Mouse (Mus musculus): ENCODE results near the gene Clip1.
A peak's percentile ranks its signal among the peaks of the same experiment; 100 is the strongest.

Clip1 gene

DNA sequence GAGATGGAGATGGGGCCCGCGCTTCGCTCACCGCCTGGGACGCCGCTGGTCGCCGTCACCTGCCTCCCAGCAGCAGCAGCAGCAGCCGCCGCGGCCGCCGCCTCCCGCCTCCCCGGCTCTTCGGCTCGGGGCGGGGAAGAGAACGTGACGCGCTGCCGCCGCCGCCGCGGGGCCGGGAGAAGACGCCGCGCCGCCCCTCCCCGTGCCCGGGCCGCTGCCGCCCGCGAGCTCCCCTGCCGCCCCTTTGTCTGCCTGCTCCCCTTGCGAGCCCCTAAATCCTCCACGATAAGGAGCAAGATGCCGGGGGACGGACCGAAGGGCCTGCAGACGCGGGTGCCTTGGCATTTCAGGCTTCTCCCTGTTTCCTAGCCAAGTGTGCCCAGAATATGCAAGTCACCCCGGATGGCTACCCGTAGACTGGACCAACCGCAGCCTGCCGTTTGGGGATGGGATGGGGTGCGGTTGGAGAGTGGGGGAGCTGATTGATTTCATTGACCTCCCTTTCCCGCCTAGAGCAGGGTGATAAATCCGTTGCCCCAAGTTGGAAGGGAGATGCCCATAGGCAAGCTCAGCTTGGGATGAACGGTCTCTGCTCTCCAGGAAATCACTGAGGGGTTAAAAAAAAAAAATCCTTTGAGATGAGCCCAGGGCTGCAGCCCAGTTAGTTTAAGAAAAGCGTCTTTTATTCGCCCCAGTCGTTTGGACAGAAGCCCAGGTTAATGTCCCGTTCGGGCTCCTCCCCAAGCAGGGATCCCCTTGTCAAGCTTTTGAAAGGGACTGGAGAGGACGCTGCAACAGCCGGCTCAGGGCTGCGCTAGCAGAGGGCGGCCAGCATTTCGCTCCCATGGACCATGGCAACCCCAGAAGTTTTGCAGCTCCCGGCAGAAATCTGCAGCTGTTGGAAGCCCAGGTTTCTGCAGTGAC, at the start of gene Clip1:
TSS of gene Clip1 (minus strand) at position 398 of the 924 bp plus-strand sequence.
- no peak for DNase-seq (ENCODE audit: low read depth, low spot score)

GRCm38 (mm10) chr5:123730981-123731380, 46.6 kb upstream of the Clip1 start:
- DNase-seq (ENCODE audit: low read depth, low spot score) = no peak

- peak; percentile 49 for DNase-seq (ENCODE audit: low read depth, low spot score)
Observed at GRCm38 (mm10) chr5:123723816-123724215, 39.4 kb upstream of the Clip1 start.

GRCm38 (mm10) chr5:123720328-123721311, 36.2 kb upstream of the Clip1 start, which contains the start of gene Zcchc8:
Zcchc8 (minus strand) TSS chr5:123721100.
- DNase-seq (ENCODE audit: low read depth, low spot score) = peak; percentile 97

DNA sequence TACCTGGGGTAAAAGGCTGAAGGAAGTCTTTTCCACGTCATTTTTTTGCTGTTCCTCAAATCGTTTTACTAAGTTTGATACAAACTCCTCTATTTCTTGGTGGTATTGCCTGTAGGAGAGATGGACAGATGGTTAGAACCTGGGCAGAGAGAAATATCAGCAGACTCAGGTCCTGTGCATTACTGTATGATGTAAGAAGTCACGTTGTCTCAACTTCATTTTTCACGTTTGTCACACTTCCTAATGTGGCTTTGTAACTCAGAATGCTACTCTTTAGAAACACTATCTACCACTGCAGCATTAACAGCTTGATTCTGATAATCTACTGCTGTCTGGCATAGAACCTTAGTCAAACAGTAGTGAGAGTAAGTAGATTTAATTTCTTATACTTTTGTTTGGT, 30.2 kb upstream of the Clip1 start:
- DNase-seq (ENCODE audit: low read depth, low spot score) = no peak

- DNase-seq (ENCODE audit: low read depth, low spot score) = no peak
Observed at GRCm38 (mm10) chr5:123713782-123714181, 29.4 kb upstream of the Clip1 start.

DNA sequence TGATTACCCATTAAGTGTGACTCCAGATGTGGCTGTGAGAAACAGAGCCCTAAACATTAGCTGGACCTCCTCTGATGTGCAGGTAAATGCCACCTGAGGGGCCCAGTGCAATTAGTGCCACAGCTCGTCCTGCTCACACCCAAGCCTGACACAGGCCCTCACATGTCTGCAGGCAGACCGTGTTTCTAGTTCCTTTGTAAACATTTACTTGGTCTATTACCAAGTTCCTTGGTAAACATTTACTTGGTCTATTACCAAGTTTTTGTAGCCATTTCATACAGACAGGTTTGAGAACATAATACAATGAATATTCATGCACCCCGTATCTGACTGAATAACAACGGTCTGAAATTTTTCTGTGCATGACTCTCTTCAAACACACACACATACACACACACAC, 25.2 kb upstream of the Clip1 start:
- no peak for DNase-seq (ENCODE audit: low read depth, low spot score)

GRCm38 (mm10) chr5:123708598-123708997, 24.2 kb upstream of the Clip1 start:
- DNase-seq (ENCODE audit: low read depth, low spot score) = no peak

DNA sequence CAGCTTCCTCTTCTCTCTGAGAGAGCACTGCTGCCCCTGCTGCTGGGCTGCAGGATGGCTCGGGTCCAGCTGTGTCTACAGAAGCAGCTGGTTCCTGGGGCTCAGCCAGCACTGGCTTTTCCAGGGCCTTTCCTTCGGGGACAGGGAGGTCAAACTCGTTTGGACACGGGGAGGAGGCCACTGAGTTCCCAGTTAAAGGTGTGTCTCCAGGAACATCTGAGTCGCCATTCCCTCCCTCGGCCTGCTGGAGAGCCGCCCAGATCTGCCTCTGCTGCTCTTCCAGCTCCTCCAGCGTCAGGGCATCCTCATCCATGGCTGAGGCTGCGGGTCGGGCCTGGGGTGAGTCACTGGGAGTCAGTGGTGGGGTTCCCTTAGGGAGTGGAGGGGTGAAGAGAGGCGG, 16.2 kb upstream of the Clip1 start:
- DNase-seq (ENCODE audit: low read depth, low spot score) = no peak

DNA sequence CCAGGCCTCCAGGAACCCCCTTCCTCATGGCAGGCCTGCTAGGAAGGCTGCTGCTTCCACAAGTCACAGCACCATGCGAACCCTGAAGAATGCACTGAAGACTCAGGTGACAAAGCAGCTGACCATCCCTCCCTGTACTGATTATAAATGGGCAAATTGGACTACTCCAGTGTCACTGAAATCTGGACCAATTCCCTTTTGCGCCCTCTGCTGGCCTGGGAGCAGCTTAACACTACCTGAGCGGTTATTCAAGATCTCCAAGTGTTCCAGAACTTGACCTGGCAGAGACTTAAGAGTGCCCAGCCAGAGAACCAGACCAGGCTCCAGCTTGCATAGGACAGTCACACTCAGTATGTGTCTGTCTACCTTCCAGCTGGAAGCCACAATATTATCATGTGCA, 14.8 kb upstream of the Clip1 start:
- DNase-seq (ENCODE audit: low read depth, low spot score) = peak; percentile 77

GRCm38 (mm10) chr5:123696961-123697360, 12.5 kb upstream of the Clip1 start:
- no peak for DNase-seq (ENCODE audit: low read depth, low spot score)

DNA sequence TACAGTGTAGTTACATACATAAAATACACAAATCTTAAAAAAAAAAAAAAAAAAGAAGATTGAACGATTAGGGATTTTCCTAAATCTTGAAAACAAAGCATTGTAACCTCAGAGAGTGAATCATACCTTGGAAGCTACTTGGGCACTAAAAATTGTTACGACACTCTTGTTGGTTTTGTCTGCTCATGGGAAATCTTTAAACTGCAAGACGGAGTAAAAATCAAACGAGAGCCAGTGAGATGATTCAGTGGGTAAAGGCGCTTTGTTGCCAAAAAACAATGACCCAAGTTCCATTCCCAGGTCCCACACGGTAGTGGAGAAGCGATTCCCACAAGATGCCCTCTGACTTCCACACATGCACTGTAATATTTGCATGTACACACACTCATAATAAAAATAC, 11.8 kb upstream of the Clip1 start:
- DNase-seq (ENCODE audit: low read depth, low spot score) = no peak

DNA sequence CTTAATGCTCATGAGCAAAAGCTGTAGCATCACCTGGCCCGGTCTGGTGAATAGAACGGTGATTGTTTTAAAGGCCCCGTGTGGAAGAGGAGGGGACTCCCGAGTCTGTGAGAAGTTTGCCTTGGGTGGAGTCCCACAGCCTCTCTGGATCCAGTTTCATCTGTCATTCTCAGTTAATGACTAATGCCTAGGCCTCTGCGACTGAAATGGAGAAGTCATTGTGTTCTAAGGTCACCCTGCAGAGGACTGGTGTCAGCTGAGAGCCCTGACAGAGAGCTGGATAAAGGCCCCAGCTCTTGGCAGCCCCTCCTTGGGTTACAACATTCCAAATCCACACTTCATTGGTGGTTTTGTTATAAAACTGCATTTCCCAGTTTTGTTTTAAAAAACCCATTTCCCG, 10.1 kb upstream of the Clip1 start:
- peak; percentile 34 for DNase-seq (ENCODE audit: low read depth, low spot score)

DNA sequence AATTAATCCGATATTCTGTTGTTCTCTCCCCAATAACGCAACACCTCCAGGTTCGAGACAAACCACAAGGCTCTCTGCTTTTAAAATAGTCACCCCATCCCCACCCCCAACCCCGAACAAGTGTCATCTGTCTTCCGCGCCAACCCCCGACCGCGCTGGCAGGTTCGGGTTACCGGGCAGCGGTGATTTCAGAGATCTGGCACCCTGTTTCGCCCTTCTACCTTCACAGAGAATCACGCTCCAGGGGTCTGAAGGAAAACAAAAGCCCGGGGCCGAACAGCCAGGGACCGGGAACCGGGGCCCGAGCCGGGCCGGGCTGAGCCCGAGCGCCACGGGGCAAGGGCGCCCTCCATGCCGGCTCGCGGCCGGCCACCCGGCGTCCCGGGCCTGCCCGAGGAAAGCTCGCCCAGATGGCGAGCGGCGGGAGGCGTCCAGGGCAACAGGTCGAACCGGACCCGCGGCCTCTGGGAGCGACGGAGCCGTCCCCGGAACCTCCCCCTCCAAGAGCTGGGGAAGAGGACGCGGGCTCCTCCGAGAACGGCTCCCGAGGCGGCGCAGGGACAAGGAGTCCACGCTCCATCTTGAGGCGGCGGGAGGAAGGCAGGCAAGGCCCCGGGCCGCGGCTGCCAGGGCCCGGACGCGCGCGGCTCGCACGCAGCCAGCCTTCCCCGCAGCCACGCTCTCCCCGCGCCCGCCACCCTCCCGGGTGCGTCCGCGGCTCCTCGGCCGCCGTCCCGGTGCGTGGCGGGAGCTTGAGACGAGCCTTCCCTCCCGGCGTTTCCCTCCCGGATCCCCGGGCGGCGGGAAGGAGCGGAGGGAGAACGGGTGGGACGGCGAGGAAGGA, 819 bp downstream of the Clip1 start:
- no peak for DNase-seq (ENCODE audit: low read depth, low spot score)

GRCm38 (mm10) chr5:123683043-123683376, 1.4 kb downstream of the Clip1 start:
- DNase-seq (ENCODE audit: low read depth, low spot score) = no peak

DNA sequence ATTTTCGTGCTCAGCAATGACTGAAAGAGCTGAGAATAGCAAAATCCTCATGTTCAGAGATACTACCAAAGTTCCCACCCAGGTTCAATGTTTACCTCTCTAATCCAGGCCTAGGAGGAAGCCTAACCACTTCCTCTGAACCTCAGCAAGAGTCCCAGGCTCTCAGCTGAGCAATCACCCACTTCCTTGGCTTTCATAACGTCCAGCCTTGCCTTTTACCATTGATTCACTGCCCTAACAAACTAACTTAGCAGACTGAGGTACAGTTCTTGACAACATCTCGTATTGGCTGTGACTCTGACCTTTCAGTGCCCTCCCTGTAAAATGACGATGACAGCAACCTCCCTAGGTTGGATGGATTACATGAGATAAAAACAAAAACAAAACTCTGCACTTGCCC, 2.0 kb downstream of the Clip1 start:
- DNase-seq (ENCODE audit: low read depth, low spot score) = no peak

- DNase-seq (ENCODE audit: low read depth, low spot score) = no peak
Observed at GRCm38 (mm10) chr5:123679546-123680263, 4.7 kb downstream of the Clip1 start.

DNA sequence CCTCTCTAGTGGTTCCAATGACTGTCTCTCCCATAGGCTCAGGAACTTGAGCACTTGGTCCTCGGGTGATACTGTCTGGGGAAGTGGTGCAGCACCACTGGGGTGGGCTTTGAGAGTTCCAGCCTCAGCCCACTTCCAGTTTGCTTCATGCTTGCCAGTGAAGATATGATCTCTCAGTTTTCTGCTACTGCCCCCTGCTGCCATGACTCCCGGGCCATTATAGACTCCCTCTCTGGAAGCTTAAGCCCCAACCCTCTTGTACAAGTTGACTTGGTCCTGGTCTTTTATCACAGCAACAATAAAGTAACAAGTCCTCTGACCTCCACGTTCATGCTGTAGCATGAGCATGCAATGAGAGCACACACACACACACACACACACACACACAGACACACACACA, 5.3 kb downstream of the Clip1 start:
- no peak for DNase-seq (ENCODE audit: low read depth, low spot score)

DNA sequence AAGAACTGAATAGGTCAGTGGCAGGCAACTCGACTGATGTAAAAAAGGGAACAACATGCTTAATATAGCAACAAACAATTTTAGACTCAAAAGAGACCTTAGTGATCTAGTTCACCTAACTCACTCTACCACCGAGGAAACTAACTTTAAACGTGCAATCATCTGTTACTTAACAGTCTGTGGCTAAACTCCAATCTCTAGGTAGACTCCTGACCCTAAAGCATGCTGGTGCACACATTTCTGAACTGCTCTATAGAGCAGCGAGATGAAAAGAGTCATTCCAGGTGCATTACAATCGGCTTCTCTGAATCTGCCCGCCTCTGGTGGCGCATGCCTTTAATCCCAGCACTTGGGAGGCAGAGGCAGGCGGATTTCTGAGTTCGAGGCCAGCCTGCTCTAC, 8.7 kb downstream of the Clip1 start:
- no peak for DNase-seq (ENCODE audit: low read depth, low spot score)

GRCm38 (mm10) chr5:123675221-123675620, 9.2 kb downstream of the Clip1 start:
- DNase-seq (ENCODE audit: low read depth, low spot score) = no peak

GRCm38 (mm10) chr5:123671473-123671820, 13.0 kb downstream of the Clip1 start:
- DNase-seq (ENCODE audit: low read depth, low spot score) = no peak

Data from ES-CJ7 (cell line).